Mouse (Mus musculus) CH12.LX (cell line): ENCODE measurements around the gene Olfr1230.

Experiments
- CTCF ChIP-seq, 2 experiments: IDR thresholded peaks in 1 of 2; conservative IDR thresholded peaks in 1 of 2; 2 replicates each; pipeline ENCODE4 v1.5.1; 2011 to 2012; ENCODE audit warnings: low read depth in 2 of 2, low read length in 2 of 2, improper control_type of control experiment in 1 of 2, inconsistent platforms in 1 of 2, mild to moderate bottlenecking in 1 of 2, moderate library complexity in 1 of 2
- ELF1 ChIP-seq: IDR thresholded peaks from 2 replicates; pipeline ENCODE4 v1.6.1; 2014; ENCODE audit warnings: low read depth, mild to moderate bottlenecking, inconsistent platforms, low read length, improper control_type of control experiment
- MAFK ChIP-seq: IDR thresholded peaks from 2 replicates; pipeline ENCODE4 v1.6.1; 2011; ENCODE audit warnings: low read length, improper control_type of control experiment; ENCODE audit not compliant: insufficient replicate concordance
- MAX ChIP-seq: IDR thresholded peaks from 2 replicates; pipeline ENCODE4 v1.6.1; 2011; ENCODE audit warnings: low read length, improper control_type of control experiment
- PAX5 ChIP-seq: IDR thresholded peaks from 2 replicates; pipeline ENCODE4 v1.6.1; 2012; ENCODE audit warnings: low read length, inconsistent platforms, mixed read lengths
- POLR2A ChIP-seq: IDR thresholded peaks from 2 replicates; pipeline ENCODE4 v1.6.1; 2011; ENCODE audit warnings: low read depth, mild to moderate bottlenecking, improper control_type of control experiment, low read length
- SMC3 ChIP-seq: IDR thresholded peaks from 2 replicates; pipeline ENCODE4 v1.6.1; 2011; ENCODE audit warnings: low read depth, low read length, improper control_type of control experiment
- ZMIZ1 ChIP-seq: IDR thresholded peaks from 2 replicates; pipeline ENCODE4 v1.6.1; 2012; ENCODE audit warnings: low read depth, mild to moderate bottlenecking, inconsistent platforms, low read length, improper control_type of control experiment
- ZNF384 ChIP-seq: IDR thresholded peaks from 2 replicates; pipeline ENCODE4 v1.6.1; 2012; ENCODE audit warnings: low read depth, low read length, improper control_type of control experiment, inconsistent platforms

DNA sequence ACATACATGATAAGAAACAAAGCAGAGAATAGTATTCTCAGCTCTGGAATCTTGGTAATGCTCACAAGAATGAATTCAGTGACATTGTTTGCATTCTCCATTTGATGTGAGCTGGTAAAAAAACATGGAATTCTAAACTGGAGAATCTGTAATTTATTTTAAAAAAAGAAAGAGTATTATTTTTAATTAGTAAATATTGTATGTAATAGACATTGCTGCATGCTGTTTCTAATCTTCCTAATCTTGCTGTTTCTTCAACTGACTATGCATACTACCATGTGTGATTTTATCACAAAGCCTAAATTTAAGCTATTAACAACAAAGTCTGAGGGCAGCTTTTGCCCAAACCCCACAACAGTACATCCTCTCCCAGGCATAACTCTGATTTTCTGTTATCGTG, at the start of gene Olfr1230:
- no peak for TF ChIP-seq PAX5
- no peak for TF ChIP-seq SMC3
- no peak for TF ChIP-seq CTCF (conservative IDR thresholded peaks at IDR 0.05 in 1 of 2, IDR thresholded peaks at IDR 0.05 in 1 of 2; ENCODE audit: low read depth in 2 of 2, low read length in 2 of 2)
- no peak for TF ChIP-seq MAFK
- no peak for TF ChIP-seq ELF1
- no peak for TF ChIP-seq MAX
- no peak for TF ChIP-seq POLR2A
- TF ChIP-seq ZMIZ1 = no peak
- TF ChIP-seq ZNF384 = no peak
